Mouse (Mus musculus): ENCODE results near the gene Slc6a21. TPM values are rescaled to one million over a fixed set of nuclear protein-coding genes. Genes with fewer than 3 reads are reported as not detected.

Slc6a21 gene
- total RNA-seq (2021), result not detected
- long read RNA-seq, experiment 1, result 0 reads
- long read RNA-seq, experiment 2, result 0 reads

DNA sequence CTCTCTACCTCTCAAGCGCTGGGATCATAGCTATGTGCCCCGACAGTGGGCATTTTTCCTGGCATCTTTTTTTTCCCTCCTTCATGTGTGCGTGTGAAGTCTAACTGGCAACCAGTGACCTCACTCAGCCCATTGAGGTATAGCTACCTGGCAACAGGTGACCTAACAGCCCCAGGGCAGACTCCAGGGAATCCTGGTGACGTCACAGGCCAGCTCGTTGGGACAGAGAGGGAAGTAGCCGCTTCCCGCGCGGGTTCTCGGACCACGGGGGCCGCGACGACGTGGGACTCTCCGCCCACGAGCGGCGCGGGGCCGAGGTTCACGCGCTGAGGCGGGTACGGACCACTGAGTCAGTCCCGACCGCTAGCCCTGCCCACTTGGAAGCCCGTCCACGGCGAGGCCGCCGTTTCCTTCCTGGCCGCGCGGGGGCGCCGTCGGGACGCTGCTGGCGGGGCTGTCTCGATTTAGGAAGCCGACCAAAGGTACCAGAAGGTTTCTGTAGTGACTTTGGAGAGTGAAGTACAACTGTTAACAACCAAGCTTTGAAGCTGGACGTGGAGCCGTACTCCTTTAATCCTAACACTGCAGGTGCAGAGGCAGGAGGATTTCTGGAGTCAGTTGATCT, at the start of gene Slc6a21:
Gene Slc6a21, plus strand, starts transcription at position 378 of the 625 bp plus-strand sequence.
- peak; percentile 52 to 57 for DNase-seq (ENCODE audit: low spot score in 2 of 2)

DNA sequence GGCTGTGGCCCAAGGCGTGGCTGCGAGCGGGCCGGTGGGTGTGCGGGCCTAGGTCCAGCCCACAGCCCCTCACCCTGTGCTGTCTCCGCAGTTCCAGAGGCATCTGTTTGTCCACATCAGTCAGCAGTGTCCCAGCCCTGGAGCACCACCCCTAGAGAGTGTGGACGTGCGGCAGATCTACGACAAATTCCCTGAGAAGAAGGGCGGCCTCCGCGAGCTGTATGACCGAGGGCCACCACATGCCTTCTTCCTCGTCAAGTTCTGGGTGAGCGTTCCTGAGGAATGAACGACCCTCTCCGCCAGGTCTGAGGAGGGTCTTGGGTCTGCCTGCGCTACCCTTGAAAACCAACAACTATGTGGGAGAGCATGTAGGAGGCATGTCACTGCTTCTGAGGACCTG, 48.8 kb upstream of the Slc6a21 start:
- DNase-seq (ENCODE audit: low spot score in 2 of 2), result no peak

DNA sequence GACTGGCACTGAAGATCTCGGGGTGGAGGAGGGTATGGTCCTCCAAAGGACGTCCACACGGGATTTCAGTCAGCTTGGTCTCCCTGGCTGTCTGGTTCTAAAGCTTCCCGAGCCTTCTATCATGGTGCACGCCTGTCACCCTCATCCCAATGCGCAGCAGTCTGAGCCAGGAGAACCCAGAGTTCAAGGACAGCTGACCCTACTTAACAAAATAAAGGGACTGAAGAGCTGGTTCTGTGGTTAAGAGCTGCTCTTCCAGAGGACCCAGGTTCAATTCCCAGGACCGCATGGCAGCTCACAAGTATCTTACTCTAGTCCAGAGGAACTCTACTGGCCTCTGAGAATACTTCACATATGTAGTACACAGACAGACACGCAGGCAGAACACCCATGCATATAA, 48.3 kb upstream of the Slc6a21 start:
- no peak for DNase-seq (ENCODE audit: low spot score in 2 of 2)

DNA sequence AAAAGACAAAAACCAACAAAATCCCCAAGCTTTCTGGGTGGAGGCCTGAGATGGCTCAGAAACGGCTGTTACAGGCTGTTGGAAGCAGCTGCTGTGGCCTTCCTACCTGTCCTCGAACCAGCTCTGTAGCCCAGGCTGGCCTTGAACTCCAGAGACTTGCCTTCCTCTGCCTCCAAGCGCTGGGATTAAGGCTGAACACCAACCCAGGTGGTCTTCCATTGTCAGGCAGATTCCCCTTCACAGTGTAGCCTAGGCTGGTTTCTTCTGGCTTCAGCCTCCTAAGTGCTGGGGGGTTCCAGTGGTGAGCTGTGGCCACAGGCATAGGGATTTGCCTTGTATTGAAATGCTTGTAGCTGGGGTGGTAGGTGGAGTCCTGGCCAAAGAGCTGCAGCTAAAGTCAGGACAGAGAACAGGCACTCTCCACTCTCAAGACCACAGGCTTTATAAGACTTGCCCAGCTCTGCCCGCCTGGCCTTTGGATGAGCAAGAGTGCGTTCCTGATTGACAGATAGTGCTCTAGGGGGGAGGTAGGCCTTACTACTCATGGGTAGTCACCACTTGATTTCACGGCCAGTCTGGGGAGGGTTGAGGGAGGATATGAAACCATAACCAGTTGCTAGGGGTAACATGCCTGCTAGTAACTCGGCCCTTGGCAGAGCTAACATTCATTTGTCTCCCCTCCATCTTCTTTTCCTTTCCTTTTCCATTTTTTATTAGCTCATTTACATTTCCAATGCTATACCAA, 47.7 kb upstream of the Slc6a21 start:
- DNase-seq (ENCODE audit: low spot score in 2 of 2), result no peak

DNA sequence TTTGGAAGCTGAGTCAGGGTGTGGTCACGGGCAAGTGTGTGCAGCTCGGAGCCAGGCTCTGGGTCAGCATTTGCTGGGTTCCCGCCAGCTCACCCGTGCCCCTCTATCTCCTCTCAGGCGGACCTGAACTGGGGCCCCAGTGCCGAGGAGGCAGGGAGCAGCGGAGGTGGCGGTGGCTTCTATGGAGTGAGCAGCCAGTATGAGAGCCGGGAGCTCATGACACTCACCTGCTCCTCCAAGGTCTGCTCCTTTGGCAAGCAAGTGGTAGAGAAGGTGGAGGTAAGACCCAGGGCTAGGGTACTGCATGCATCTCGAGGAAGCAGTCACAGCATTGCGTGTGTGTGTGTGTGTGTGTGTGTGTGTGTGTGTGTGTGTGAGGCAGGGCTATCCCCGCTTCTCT, 46.1 kb upstream of the Slc6a21 start:
- DNase-seq (ENCODE audit: low spot score in 2 of 2), result no peak

DNA sequence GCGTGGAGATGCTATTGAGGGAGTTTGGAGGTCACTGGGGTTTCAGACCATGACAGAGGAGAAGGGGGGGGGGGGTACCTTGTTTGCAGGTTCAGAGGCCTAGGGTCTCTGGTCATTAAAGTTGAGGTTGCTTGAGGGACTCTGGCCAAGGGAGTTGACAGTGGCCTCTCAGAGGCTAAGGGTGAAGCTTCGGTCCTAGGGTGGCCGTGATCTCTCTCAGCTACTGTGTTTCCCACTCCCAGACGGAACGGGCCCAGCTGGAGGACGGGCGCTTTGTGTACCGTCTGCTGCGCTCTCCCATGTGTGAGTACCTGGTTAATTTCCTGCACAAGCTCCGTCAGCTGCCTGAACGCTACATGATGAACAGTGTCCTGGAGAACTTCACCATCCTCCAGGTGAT, 45.4 kb upstream of the Slc6a21 start:
- no peak for DNase-seq (ENCODE audit: low spot score in 2 of 2)

DNA sequence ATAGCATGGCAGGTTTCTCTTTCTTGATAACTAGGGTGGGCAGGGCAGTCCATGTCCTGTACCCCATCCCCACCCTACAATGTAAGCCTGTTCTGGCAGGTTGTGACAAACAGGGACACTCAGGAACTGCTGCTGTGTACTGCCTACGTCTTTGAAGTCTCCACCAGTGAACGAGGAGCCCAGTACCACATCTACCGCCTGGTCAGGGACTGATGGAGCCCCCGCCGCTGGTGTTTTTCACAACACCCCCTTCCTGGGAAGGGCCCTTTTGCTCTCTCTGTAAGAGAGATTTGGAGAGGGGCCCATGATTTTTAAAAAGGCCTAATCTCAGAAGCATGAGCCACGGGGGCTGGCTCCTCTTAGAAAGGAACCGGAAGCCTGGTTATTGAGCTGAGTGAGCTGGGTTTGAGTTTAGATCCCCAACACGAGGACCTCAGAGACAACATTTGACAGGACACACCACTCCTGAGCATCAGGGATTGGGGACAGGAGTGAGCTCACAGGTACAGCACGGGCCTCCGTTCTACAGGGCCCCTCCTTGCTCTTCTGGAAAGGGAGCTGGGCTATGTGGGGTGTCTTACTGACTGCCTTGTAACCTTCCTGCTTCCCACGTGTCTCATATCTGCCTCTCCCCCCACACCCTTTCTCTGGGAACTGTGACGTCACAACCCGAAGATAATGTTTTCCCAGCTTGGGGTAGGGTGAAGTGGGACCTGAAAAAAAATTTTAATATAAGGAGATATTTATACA, 44.4 kb upstream of the Slc6a21 start:
- no peak for DNase-seq (ENCODE audit: low spot score in 2 of 2)

DNA sequence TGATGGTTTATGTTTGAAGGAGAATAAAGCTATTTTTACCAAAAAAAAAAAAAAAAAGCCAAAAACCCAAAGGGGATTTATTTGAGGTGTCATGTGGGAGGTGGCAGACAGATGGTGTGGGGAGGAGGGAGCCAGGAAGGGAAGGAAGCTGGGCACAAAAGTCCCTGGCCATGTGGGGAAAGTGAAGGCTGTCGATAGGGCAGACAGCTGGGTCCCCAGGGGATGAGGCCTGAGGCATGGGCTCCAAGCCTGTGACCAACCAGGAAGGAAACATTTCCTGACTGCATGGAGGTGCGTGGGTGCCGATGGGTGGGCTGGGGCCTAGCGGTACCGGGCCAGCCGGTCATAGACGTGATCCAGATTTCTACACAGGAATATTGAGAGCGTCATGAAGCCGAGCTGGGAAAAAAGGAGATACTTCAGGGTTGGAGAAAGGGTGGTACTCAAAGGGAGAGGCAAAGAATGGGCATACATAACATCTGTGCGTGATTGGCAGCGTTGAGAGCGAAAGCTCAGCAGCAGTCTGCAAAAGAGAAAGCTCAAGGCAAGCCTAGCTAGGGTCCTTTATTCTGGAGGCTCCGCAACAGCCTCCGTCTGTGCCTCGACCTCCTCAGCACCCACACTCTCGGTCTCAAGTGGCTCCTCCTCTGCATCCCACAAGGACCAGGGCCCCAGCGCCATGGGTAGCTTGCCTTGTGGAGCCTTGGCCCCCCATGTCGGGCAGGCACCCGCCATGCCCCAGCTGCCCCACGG, 43.6 kb upstream of the Slc6a21 start:
- no peak for DNase-seq (ENCODE audit: low spot score in 2 of 2)

DNA sequence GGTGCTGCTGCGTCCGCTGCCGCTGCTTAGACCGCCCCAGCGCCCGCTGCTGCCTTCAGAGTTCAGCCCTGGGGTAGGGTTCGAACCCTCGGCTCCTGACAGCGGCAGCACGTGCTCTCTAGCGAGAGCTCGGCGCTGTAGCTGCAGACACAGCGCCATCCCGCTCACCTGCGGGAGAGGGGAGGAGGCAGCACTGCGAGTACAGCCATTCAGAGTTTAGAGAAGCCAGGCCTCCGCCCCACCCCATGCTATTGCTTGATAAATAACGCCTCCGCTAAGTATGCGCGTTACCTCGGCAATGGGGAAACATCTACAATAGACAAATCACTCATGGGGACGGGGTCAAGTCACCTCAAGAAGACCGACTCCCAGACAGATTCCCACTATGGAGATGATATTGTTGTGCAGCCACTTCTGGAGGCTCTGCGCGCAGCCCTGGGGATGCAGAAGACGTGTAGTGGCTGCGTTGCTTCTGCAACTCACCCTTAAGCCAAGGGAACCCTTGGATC, 42.9 kb upstream of the Slc6a21 start:
- no peak for DNase-seq (ENCODE audit: low spot score in 2 of 2)

DNA sequence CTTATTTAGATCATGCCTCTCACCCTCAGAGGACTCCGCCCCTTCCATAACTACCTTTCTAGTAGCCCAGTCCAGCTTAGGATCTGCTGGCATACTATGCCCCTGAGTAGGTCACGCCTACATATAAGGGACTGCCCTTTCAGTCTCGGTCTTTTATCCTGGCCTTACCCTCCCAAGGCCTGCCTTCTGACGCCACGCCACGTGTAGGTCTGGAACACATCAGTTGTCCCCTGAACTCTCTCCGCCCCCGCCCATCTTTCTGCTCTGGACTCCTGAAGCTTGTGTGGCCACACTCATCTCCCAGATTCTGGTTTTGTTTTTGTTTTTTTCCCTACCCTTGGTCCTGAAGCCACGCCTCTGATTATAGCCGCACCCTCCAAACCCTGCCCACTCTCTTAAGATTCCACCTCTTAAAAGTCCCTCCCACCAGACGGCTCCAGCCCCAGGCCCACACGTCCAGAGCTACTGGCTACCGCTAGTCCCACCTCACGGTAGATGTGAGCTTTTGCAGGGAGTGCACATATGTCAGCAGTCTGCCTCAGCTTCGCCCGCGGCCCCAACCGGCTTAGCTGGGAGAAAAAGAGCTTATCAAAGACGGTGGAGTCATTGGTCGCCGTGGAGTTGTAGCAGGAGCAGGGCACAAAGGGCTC, 42.3 kb upstream of the Slc6a21 start:
- DNase-seq (ENCODE audit: low spot score in 2 of 2), result no peak

DNA sequence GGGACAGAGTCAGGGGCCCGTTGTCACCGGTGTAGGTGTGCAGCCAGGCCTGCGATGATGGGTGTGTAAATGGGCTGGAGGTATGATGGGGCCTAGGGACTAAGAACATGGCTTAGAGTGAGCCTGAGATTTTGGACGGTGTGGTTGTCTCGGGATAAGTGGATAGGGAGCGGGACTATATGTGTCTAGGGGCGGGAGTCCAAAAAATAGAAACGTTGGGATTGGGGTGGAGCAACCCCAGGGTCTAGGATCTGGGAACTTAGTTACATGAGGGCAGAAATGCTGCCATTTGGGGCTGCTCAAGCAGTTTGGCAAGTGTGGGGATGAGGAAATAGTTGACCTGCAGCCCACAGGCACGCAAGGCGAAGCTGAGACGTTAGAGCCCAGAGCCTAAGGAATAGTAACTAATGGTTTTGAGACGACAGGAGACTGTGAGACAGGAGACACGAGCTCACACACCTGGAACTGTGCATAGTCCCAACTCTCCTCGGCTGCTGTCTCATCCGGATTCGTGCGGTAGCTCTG, 41.6 kb upstream of the Slc6a21 start:
- DNase-seq (ENCODE audit: low spot score in 2 of 2), result no peak

DNA sequence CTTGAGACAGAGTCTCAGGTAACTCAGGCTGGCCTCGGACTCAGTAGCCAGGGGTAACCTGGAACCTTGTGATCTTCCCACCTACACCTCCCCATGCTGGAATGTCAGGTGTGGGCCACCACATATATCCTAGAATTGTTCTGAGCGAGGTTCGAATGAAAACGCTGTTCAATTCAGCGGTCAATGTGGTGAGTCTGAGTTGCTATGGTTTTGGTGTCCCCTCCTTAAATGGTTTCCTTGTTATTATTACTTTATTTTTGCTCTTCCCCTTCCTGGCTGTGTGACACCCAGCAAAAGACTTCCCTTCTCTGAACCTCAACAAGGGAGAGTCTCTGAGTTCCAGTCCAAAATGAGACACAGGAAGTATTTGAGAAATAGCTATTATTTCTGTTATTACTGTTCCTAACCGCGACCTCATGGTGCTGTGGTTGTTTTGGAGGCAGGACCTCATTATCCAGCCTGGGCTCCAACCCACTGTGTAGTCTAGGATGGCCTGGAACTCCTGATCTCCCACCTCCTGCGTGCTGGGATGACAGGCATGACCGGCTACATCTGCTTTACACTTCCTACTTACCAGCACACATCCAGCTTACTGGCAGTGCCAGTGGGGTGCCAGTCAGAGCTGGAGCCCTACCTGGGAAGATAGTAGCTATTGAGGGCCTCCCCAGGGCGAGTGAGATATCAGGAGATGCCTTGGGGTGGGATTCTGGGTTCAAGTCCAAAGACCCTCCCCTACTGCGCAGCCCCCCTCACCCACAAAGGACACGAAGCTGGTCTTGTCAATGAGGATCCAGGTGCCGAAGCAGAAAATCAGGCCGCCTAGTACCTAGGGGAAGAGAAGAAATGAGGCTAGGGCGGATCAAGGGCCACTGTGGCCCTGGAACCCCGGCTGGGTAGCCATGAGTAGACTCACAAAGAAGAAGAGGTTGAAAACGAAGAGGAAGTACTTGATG, 39.3 kb upstream of the Slc6a21 start:
- no peak for DNase-seq (ENCODE audit: low spot score in 2 of 2)

DNA sequence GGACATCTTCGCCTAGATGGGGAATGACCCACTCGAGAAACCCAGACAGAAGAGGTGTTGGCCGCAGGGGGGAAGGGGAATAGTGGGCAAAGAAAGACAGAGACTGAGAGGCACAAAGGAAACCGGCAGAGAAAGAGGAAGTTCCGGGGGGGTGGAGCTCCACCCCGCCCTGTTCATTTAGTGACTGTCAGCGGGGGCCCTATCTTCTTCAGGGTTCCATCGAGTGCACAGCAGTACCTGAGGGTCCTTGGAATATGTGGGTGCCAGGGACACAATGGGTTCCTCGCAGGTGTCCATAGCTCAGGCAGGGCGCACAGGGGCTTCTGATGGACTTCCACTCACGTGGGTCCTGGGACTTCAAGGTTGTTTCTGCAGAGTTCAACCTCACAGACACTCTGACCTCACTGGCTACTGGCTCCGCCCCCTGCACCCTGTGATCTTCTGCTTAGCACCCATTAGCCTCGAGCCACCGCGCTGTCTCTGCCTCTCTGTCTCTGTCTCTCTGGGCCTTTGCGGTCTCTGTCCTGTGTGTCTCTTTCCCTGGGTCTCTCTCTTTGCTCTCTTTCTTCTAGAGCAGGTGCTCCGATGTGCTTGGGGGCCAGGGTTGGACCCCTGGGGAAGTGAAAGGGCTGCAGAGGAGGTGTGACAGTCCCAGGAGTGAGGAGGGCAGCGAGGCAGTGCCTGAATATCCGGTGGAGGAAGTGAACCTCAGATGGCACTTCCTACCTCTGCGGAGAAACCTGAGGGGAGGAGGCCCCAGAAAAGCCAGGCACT, 38.4 kb upstream of the Slc6a21 start, which contains the start of gene Cd37:
Gene Cd37, minus strand, starts transcription at position 393 of the 774 bp plus-strand sequence.
- no peak for DNase-seq (ENCODE audit: low spot score in 2 of 2)

DNA sequence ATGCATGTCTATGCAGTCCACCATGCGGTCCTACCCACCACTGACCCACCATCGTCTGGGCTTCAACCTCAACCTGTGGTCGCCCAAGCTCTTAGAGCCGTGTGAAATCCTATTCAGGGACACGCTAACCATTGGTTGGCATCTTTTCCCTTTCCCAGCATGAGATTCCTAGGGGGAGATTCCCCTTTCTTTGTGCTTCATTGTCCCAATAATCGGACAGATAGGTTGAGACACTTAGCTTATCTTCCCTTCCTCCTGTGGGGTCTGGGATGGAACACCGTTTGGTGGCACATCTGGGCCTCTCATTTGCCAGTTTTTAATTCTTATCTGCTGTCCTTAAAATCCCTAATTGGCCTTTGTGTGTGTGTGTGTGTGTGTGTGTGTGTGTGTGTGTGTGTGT, 37.2 kb upstream of the Slc6a21 start:
- DNase-seq (ENCODE audit: low spot score in 2 of 2), result no peak

DNA sequence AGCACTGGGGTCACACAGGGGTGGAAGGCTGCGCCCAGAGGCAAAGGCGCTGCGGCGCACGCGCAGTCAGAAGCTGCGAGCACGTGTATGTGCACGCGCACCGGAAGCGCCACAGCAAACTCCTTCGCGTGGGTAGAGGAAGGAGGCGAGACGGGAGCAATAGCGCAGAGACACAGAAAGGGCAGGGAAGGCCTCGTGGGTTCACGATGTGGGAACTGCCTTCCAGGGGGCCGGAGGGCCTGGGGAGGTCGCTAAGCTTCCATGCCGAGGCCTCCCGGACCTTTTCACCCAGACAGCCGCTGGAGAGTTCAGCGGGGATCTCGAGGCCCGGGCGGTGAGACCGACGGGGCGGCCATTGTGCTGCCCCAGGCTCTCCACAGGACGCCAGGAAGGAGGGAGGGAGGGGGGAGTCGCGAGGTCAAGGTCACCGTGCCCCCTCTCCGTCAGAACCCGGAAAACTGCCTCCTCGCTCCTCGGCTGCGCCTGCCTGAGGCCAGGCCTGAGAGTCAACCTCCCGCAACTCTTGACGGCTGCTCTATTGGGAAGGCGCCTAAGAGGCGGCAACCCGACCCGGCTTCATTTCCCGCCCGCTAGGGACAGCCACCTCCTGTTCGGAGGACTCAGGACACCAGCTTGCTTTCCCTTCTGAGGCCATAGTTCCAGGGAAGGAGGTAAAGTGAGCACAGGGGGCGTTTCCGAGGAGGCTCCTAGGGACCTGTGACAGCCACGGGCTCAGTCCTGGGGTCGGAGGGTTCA, 36.5 kb upstream of the Slc6a21 start, which contains the start of gene Slc6a16:
Gene Slc6a16, plus strand, starts transcription at position 453 of the 756 bp plus-strand sequence.
- no peak for DNase-seq (ENCODE audit: low spot score in 2 of 2)

DNA sequence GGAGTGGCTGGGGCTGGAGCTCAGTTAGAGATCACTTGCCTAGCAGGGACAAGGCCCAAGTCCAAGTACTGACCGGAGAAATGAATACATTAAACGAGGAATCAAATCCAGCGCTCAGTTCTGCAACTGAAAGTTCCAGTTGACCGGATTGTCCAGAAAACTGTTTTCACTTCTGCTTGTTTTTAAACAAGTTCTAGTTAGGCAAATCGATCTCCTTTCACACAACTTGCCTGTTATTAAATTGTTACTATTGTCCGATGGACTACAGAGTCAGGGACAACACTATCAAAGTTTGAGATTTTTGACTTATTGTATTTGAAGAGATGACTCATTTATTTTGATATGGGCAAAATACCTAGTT, 35.9 kb upstream of the Slc6a21 start:
- DNase-seq (ENCODE audit: low spot score in 2 of 2), result no peak

DNA sequence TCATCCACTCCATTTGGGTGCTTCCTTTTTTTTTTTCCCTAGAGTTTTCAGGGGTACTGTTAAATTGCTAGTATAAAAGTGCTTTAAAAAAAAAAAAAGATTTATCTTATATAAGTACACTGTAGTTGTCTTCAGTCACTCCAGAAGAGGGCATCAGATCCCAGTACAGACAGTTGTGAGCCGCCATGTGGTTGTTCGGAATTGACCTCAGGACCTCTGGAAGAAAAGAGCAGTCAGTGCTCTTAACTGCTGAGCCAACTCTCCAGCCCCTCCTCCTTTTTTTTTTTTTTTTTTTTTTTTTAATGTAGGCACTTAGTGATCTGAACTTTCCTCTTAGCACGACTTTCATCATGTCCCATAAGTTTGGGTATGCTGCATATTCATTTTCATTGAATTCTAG, 29.6 kb upstream of the Slc6a21 start:
- DNase-seq (ENCODE audit: low spot score in 2 of 2), result no peak

DNA sequence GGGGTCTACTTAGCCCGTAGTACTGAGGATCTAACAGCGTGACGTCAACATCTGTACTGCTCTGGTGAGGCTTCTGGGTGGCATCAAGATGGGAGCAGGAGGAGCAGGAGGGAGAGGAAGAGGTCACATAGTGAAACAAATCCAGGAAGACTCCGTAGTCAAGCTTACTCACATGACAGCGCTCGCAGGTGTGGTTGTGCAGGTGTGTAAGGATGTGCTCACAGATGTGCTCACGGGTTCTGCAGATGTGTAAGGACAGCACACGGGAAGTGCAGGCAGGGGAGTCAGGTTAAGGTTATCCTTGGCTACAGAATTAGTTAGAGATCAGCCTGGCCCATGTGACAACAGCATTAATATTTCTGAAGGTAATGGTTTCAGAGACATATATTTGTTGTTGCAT, 23.5 kb upstream of the Slc6a21 start:
- DNase-seq (ENCODE audit: low spot score in 2 of 2), result no peak

Data from adrenal gland, postnatal 4 days (tissue).